Mouse (Mus musculus) heart, embryonic 16.5 days (tissue): Measurements from ENCODE around the gene Zfp536. TPM values are rescaled to one million over a fixed set of nuclear protein-coding genes. Genes with fewer than 3 reads are reported as not detected.
"Not testable (repeated sequence)": the region's sequence is repeated elsewhere in the genome, so short reads cannot be mapped to it uniquely, and the experiment has no call there.

Experiments used
- ATAC-seq: fragments of 200-750 bp; cut with Nextera tagmentation; replicated peaks from 2 replicates; pipeline ENCODE4 v1.8.0; 2017; ENCODE audit warnings: moderate number of reproducible peaks; ENCODE audit not compliant: insufficient read depth, low FRiP score; ENCODE audit errors: extremely low read depth
- H3K27ac ChIP-seq: fragments of 300-500 bp; sonication (generic); 2 replicates; pipeline ENCODE4 v1.5.1; 2014; ENCODE audit warnings: mild to moderate bottlenecking, low read length, control low read depth, moderate library complexity
- H3K27me3 ChIP-seq: fragments of 300-500 bp; sonication (generic); 2 replicates; pipeline ENCODE4 v1.6.1; 2014; ENCODE audit warnings: low read length, mixed read lengths; ENCODE audit not compliant: control insufficient read depth, insufficient read depth
- H3K36me3 ChIP-seq: fragments of 300-500 bp; sonication (generic); 2 replicates; pipeline ENCODE4 v1.6.1; 2014; ENCODE audit not compliant: control insufficient read depth, insufficient read depth
- H3K4me1 ChIP-seq: fragments of 300-500 bp; sonication (generic); 2 replicates; pipeline ENCODE4 v1.6.1; 2014; ENCODE audit warnings: low read length, mixed read lengths; ENCODE audit not compliant: control insufficient read depth, insufficient read depth
- H3K4me2 ChIP-seq: fragments of 300-500 bp; sonication (generic); 2 replicates; pipeline ENCODE4 v1.6.1; 2014; ENCODE audit warnings: low read depth, mild to moderate bottlenecking, control low read depth, low read length
- H3K4me3 ChIP-seq: fragments of 300-500 bp; sonication (generic); 2 replicates; pipeline ENCODE4 v1.5.1; 2014; ENCODE audit warnings: mild to moderate bottlenecking, control low read depth, low read length
- H3K9ac ChIP-seq: fragments of 300-500 bp; sonication (generic); 2 replicates; pipeline ENCODE4 v1.6.1; 2014; ENCODE audit warnings: low read length, control low read depth
- H3K9me3 ChIP-seq: fragments of 300-500 bp; sonication (generic); replicated peaks from 2 replicates; pipeline ENCODE4 v1.6.1; 2016; ENCODE audit warnings: low read length; ENCODE audit not compliant: control insufficient read depth
- whole genome bisulfite sequencing: fragments of 180-500 bp; shearing (Covaris S2); extraction: QIAGEN DNeasy Blood & Tissue Kit; methylation state at CpG from one replicate; pipeline ENCODE4 v1.1.7; 2014; 5-methylcytosine and 5-hydroxymethylcytosine counted together
- polyA plus RNA-seq: library from polyadenylated mRNA; unstranded; fragments of >200 nt; fragmentation: Nextera tagmentation; extraction: Ambion mirVana; gene quantifications from 2 replicates; pipeline ENCODE4 v1.2.1, GENCODE M21; 2015

Gene Zfp536
- polyA plus RNA-seq, 1 experiment from 2014 or later, result 4.7 TPM

GRCm38 (mm10) chr7:37607906-37608305, 165.5 kb downstream of the Zfp536 start:
- Histone ChIP-seq H3K27me3 (peaks cover 3% of the 10 kb centered on the region; the same call in 1 of the 2 replicates), H3K4me1 (no peaks in the 10 kb centered on the region), H3K9me3 (peaks cover 3% of the 10 kb centered on the region; the same call in 1 of the 2 replicates), H3K4me2 (no peak overlapping the region), H3K4me3 (no peak overlapping the region), H3K9ac (no peak overlapping the region), H3K27ac (no peak overlapping the region), H3K36me3 (no peaks in the 10 kb centered on the region)
- 89% methylated on average over 6 of the region's 6 CpGs for WGBS
- no peak for ATAC-seq

- Histone ChIP-seq H3K27me3 (peaks cover 3% of the 10 kb centered on the region; the same call in 1 of the 2 replicates), H3K4me2 (no peak overlapping the region), H3K4me1 (no peaks in the 10 kb centered on the region), H3K4me3 (no peak overlapping the region), H3K27ac (no peak overlapping the region), H3K9me3 (peaks cover 3% of the 10 kb centered on the region; the same call in 1 of the 2 replicates), H3K36me3 (no peaks in the 10 kb centered on the region), H3K9ac (no peak overlapping the region)
- WGBS, result 80% methylated on average over 5 of the region's 5 CpGs
- ATAC-seq, result no peak
Measured at GRCm38 (mm10) chr7:37606472-37606871, 167.0 kb downstream of the Zfp536 start.

GRCm38 (mm10) chr7:37603525-37603909, 169.9 kb downstream of the Zfp536 start:
- not testable (repeated sequence) for H3K4me3 ChIP-seq, H3K27me3 ChIP-seq, ATAC-seq, H3K4me1 ChIP-seq, H3K4me2 ChIP-seq, H3K27ac ChIP-seq, H3K9me3 ChIP-seq, H3K36me3 ChIP-seq, H3K9ac ChIP-seq

GRCm38 (mm10) chr7:37602871-37603524, 170.4 kb downstream of the Zfp536 start:
- ATAC-seq, result no peak
- no peak overlapping the region for H3K27ac ChIP-seq
- no peak overlapping the region for H3K4me3 ChIP-seq
- 69% methylated on average over 9 of the region's 9 CpGs for WGBS
- no peaks in the 10 kb centered on the region; the same call in 1 of the 2 replicates for H3K27me3 ChIP-seq
- H3K4me1 ChIP-seq, result no peaks in the 10 kb centered on the region
- no peak overlapping the region for H3K9ac ChIP-seq
- no peaks in the 10 kb centered on the region for H3K36me3 ChIP-seq
- H3K9me3 ChIP-seq, result peaks cover 3% of the 10 kb centered on the region; the same call in 1 of the 2 replicates
- H3K4me2 ChIP-seq, result no peak overlapping the region

GRCm38 (mm10) chr7:37600318-37600717, 173.1 kb downstream of the Zfp536 start:
- H3K9ac ChIP-seq, result no peak overlapping the region
- ATAC-seq, result no peak
- no peaks in the 10 kb centered on the region for H3K36me3 ChIP-seq
- no peak overlapping the region for H3K4me3 ChIP-seq
- H3K27me3 ChIP-seq, result no peaks in the 10 kb centered on the region; the same call in 1 of the 2 replicates
- no peaks in the 10 kb centered on the region for H3K4me1 ChIP-seq
- no peak overlapping the region for H3K4me2 ChIP-seq
- 81% methylated on average over 4 of the region's 4 CpGs for WGBS
- no peak overlapping the region for H3K27ac ChIP-seq
- H3K9me3 ChIP-seq, result no peaks in the 10 kb centered on the region

GRCm38 (mm10) chr7:37594211-37595030, 179.0 kb downstream of the Zfp536 start:
- no peak overlapping the region for H3K4me2 ChIP-seq
- no peaks in the 10 kb centered on the region for H3K36me3 ChIP-seq
- H3K9ac ChIP-seq, result no peak overlapping the region
- 68% methylated on average over 12 of the region's 12 CpGs for WGBS
- no peak overlapping the region for H3K4me3 ChIP-seq
- H3K27me3 ChIP-seq, result no peaks in the 10 kb centered on the region; the same call in 1 of the 2 replicates
- H3K27ac ChIP-seq, result no peak overlapping the region
- H3K9me3 ChIP-seq, result no peaks in the 10 kb centered on the region
- ATAC-seq, result no peak
- H3K4me1 ChIP-seq, result no peaks in the 10 kb centered on the region

GRCm38 (mm10) chr7:37593566-37593965, 179.9 kb downstream of the Zfp536 start:
- H3K9me3 ChIP-seq, result no peaks in the 10 kb centered on the region
- no peak for ATAC-seq
- H3K27ac ChIP-seq, result no peak overlapping the region
- 88% methylated on average over 6 of the region's 6 CpGs for WGBS
- no peak overlapping the region for H3K9ac ChIP-seq
- H3K4me1 ChIP-seq, result no peaks in the 10 kb centered on the region
- no peaks in the 10 kb centered on the region for H3K27me3 ChIP-seq
- no peak overlapping the region for H3K4me2 ChIP-seq
- no peaks in the 10 kb centered on the region for H3K36me3 ChIP-seq
- no peak overlapping the region for H3K4me3 ChIP-seq

- no peaks in the 10 kb centered on the region for H3K36me3 ChIP-seq
- H3K9ac ChIP-seq, result no peak overlapping the region
- no peaks in the 10 kb centered on the region for H3K27me3 ChIP-seq
- no peaks in the 10 kb centered on the region for H3K4me1 ChIP-seq
- H3K4me3 ChIP-seq, result no peak overlapping the region
- H3K4me2 ChIP-seq, result no peak overlapping the region
- 76% methylated on average over 13 of the region's 13 CpGs for WGBS
- no peak overlapping the region for H3K27ac ChIP-seq
- no peaks in the 10 kb centered on the region for H3K9me3 ChIP-seq
- no peak for ATAC-seq
Measured at GRCm38 (mm10) chr7:37586694-37587093, 186.7 kb downstream of the Zfp536 start.

GRCm38 (mm10) chr7:37581262-37581661, 192.2 kb downstream of the Zfp536 start:
- WGBS, result 78% methylated on average over 3 of the region's 3 CpGs
- H3K36me3 ChIP-seq, result no peaks in the 10 kb centered on the region
- ATAC-seq, result no peak
- H3K27ac ChIP-seq, result no peak overlapping the region
- H3K4me3 ChIP-seq, result no peak overlapping the region
- no peaks in the 10 kb centered on the region for H3K9me3 ChIP-seq
- no peak overlapping the region for H3K4me2 ChIP-seq
- H3K27me3 ChIP-seq, result no peaks in the 10 kb centered on the region
- no peak overlapping the region for H3K9ac ChIP-seq
- no peaks in the 10 kb centered on the region for H3K4me1 ChIP-seq
